Mouse (Mus musculus) limb, embryonic 13.5 days (tissue): ENCODE measurements at regions not wholly inside any gene's neighbourhood (a gene's known extent, or its start where the extent isn't known, plus 50 kb on each side); places are given as distances from the start of the nearest gene placed in this dataset.

Experiments used
- ATAC-seq: fragments of 200-750 bp; cut with Nextera tagmentation; 2 replicates; pipeline ENCODE4 v1.8.0; 2017; ENCODE audit warnings: low read depth, moderate number of reproducible peaks, moderate TSS enrichment; ENCODE audit not compliant: low FRiP score
- H3K27ac ChIP-seq: fragments of 300-500 bp; sonication (generic); 2 replicates; pipeline ENCODE4 v1.5.1; 2015; ENCODE audit warnings: inconsistent platforms, mild to moderate bottlenecking, moderate library complexity
- H3K27me3 ChIP-seq: fragments of 300-500 bp; sonication (generic); 2 replicates; pipeline ENCODE4 v1.6.1; 2015; ENCODE audit warnings: mild to moderate bottlenecking, inconsistent platforms
- H3K36me3 ChIP-seq: fragments of 300-500 bp; sonication (generic); 2 replicates; pipeline ENCODE4 v1.6.1; 2015; ENCODE audit warnings: inconsistent platforms, mild to moderate bottlenecking, moderate library complexity
- H3K4me1 ChIP-seq: fragments of 300-500 bp; sonication (generic); 2 replicates; pipeline ENCODE4 v1.6.1; 2015; ENCODE audit warnings: inconsistent platforms
- H3K4me2 ChIP-seq: fragments of 300-500 bp; sonication (generic); replicated peaks from 2 replicates; pipeline ENCODE4 v1.6.1; 2015; ENCODE audit warnings: inconsistent platforms, mild to moderate bottlenecking, moderate library complexity
- H3K4me3 ChIP-seq: fragments of 300-500 bp; sonication (generic); 2 replicates; pipeline ENCODE4 v1.5.1; 2015; ENCODE audit warnings: moderate library complexity, mild to moderate bottlenecking, inconsistent platforms
- H3K9ac ChIP-seq: fragments of 300-500 bp; sonication (generic); 2 replicates; pipeline ENCODE4 v1.6.1; 2015; ENCODE audit warnings: mild to moderate bottlenecking, inconsistent platforms
- H3K9me3 ChIP-seq: fragments of 300-500 bp; sonication (generic); 2 replicates; pipeline ENCODE4 v1.6.1; 2016; ENCODE audit warnings: inconsistent platforms
- WGBS: fragments of 180-500 bp; shearing (Covaris S2); methylation state at CpG from one replicate; pipeline ENCODE4 v1.1.7; 2015; 5-methylcytosine and 5-hydroxymethylcytosine counted together

- Histone ChIP-seq H3K9me3 (0 out of 2 replicates have a peak, but pooled peaks cover 6% of the 10 kb centered on the region), H3K4me1 (peaks cover 11% of the 10 kb centered on the region), H3K27ac (no peak overlapping the region), H3K4me3 (no peak overlapping the region), H3K36me3 (no peaks in the 10 kb centered on the region), H3K9ac (no peak overlapping the region), H3K4me2 (no peak overlapping the region), H3K27me3 (no peaks in the 10 kb centered on the region)
- 64% methylated on average over 12 of the region's 12 CpGs for WGBS
- 0 out of 2 replicates have a peak, but pooled peaks have one; percentile 24 for ATAC-seq
Observed at GRCm38 (mm10) chr13:58495390-58496073, 92.4 kb upstream of the Hnrnpk start.

DNA sequence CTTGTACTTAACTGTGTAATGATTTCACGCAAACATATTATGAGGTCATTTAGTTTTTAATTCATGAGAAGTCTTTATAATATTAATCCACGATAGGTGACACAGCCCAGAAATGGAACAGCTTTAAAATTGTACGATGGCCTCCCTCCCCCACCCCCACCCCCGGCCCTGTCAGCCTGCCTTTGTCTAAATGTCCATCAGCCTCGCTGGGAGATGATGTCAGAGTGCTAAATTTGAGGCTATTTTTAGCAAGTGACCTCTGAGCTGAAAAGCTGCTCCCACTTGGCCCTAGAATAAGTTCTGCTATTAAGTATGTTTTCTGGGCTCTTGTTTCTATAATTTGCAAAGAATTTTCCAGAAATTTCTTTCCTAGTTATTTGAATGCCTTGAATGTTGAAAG, 91.6 kb upstream of the Hnrnpk start:
- Histone ChIP-seq H3K4me2 (no peak overlapping the region), H3K36me3 (no peaks in the 10 kb centered on the region), H3K27me3 (no peaks in the 10 kb centered on the region), H3K27ac (no peak overlapping the region), H3K4me1 (peaks cover 11% of the 10 kb centered on the region), H3K9me3 (0 out of 2 replicates have a peak, but pooled peaks cover 6% of the 10 kb centered on the region), H3K4me3 (no peak overlapping the region), H3K9ac (no peak overlapping the region)
- ATAC-seq: no peak
- WGBS: 62% methylated on average over 5 of the region's 5 CpGs

DNA sequence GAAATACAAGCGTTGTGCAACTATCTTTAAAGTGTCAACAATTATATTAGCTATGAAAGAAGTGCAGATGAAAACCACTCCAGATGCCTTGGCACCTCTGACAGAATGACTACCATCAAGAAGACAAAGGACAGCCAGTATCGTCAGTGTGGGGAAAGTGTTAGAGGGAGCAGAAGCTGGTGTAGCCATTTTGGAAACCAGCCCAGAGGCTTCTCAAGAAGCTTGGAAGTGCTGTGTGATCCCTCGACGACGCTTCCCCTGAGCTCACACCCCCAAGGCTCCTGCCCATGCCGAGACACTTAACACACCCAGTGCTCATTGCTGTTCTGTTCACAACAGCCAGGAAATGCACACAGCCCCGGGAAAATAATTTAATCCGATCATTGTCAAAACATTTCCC, 87.7 kb upstream of the Hnrnpk start:
- 59% methylated on average over 8 of the region's 8 CpGs for WGBS
- no peaks in the 10 kb centered on the region for H3K27me3 ChIP-seq
- no peak overlapping the region for H3K4me3 ChIP-seq
- H3K9ac ChIP-seq: no peak overlapping the region
- H3K9me3 ChIP-seq: 0 out of 2 replicates have a peak, but pooled peaks cover 6% of the 10 kb centered on the region
- ATAC-seq: no peak
- H3K27ac ChIP-seq: no peak overlapping the region
- H3K36me3 ChIP-seq: no peaks in the 10 kb centered on the region
- no peak overlapping the region for H3K4me2 ChIP-seq
- peaks cover 9% of the 10 kb centered on the region for H3K4me1 ChIP-seq

- no peaks in the 10 kb centered on the region for H3K9me3 ChIP-seq
- no peaks in the 10 kb centered on the region for H3K36me3 ChIP-seq
- H3K27ac ChIP-seq: no peak overlapping the region
- no peak for ATAC-seq
- peaks cover 3% of the 10 kb centered on the region; the same call in 1 of the 2 replicates for H3K4me1 ChIP-seq
- H3K9ac ChIP-seq: no peak overlapping the region
- WGBS: 52% methylated on average over 10 of the region's 10 CpGs
- H3K27me3 ChIP-seq: no peaks in the 10 kb centered on the region
- H3K4me3 ChIP-seq: no peak overlapping the region
- no peak overlapping the region for H3K4me2 ChIP-seq
Observed at GRCm38 (mm10) chr13:58485011-58485410, 81.9 kb upstream of the Hnrnpk start.

DNA sequence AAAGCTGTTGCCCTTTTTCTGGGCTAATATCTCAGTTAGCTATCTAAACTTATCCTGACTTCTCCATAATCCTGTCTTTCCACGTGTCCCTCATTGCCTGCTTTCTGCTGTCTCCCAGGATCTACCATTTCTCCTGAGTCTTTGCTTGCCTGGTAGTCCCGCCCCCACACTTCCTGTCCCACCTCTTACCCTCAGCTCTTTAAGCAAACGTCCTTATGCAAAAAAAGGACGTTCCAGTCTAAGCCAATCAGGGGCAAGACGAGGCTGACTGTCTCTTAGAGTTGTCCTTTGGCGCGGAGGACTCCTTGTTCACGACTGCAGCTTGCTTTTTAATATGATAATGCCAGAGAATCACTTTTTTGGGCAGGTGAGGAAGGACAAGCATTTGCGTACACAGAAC, 79.6 kb upstream of the Hnrnpk start:
- H3K27me3 ChIP-seq: no peaks in the 10 kb centered on the region
- no peak overlapping the region for H3K4me3 ChIP-seq
- H3K9me3 ChIP-seq: no peaks in the 10 kb centered on the region
- no peak for ATAC-seq
- H3K9ac ChIP-seq: no peak overlapping the region
- no peak overlapping the region for H3K27ac ChIP-seq
- 68% methylated on average over 9 of the region's 9 CpGs for WGBS
- peaks cover 3% of the 10 kb centered on the region; the same call in 1 of the 2 replicates for H3K4me1 ChIP-seq
- H3K36me3 ChIP-seq: no peaks in the 10 kb centered on the region
- H3K4me2 ChIP-seq: no peak overlapping the region

DNA sequence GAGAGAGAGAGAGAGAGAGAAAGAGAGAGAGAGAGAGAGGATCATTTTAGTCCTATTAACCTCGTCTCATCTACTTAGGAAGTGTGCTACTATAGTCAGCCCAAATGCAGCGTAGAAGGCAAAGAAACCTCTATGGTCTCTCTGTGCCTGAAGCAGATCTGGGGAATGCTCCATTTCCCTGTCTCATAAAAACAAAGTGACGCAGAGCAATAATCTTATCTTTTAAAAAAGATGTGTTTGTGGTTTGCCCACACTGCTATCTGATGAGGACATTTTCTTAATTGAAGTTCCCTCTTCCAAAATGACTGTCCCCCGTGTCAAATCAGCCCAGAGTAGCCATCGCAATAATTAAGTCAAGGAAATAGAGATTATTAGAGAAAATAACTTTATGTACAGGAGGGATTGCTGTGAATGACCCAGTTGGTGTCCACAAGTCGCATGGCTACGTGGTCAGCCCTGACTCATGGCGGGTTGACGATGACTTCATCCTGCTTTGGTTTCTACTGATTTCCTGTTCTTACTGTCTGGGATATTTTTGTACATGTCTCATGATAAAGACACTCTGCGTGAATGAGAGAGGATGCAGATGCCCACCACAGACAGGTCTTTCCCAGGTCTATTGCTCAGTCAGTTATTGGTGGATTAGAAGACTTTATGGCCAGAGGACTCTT, 77.9 kb upstream of the Hnrnpk start:
- Histone ChIP-seq H3K27me3 (no peaks in the 10 kb centered on the region), H3K4me1 (peaks cover 3% of the 10 kb centered on the region; the same call in 1 of the 2 replicates), H3K9me3 (no peaks in the 10 kb centered on the region), H3K9ac (no peak overlapping the region), H3K27ac (no peak overlapping the region), H3K4me3 (no peak overlapping the region), H3K36me3 (no peaks in the 10 kb centered on the region), H3K4me2 (no peak overlapping the region)
- 84% methylated on average over 10 of the region's 10 CpGs for WGBS
- no peak for ATAC-seq

DNA sequence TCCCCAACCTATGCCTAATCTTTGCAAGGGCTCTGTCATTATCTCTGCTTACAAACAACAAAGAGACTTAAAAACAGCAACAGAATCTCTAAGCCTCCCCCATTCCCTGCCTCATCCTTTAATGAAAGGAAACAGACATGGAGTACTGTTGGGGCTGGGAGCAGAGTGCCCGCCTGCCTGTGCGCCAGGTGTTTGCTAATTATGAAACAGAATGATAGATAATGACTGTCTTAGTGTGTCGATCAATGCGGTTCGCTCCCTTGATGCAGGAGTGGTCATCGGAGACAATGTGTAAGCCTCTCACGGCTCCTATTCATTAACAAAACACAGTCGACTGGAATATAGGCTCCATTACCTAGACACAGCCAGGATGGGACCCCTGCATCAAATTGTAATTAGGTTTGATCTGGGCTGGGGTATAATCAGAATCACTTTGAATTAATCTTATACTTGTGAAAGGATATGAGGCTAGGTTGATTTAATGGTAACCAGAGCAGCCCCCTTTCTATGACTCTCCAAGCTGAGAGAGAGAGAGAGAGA, 77.3 kb upstream of the Hnrnpk start:
- 94% methylated on average over 8 of the region's 8 CpGs for WGBS
- Histone ChIP-seq H3K4me3 (no peak overlapping the region), H3K9ac (no peak overlapping the region), H3K9me3 (no peaks in the 10 kb centered on the region), H3K36me3 (no peaks in the 10 kb centered on the region), H3K27ac (no peak overlapping the region), H3K27me3 (no peaks in the 10 kb centered on the region), H3K4me1 (peaks cover 3% of the 10 kb centered on the region; the same call in 1 of the 2 replicates), H3K4me2 (no peak overlapping the region)
- ATAC-seq: no peak

GRCm38 (mm10) chr13:58478438-58478837, 75.3 kb upstream of the Hnrnpk start:
- Histone ChIP-seq H3K9me3 (no peaks in the 10 kb centered on the region), H3K4me2 (no peak overlapping the region), H3K27ac (no peak overlapping the region), H3K9ac (no peak overlapping the region), H3K4me3 (no peak overlapping the region), H3K4me1 (no peaks in the 10 kb centered on the region), H3K36me3 (no peaks in the 10 kb centered on the region), H3K27me3 (peaks cover under 1% of the 10 kb centered on the region)
- WGBS: 71% methylated on average over 5 of the region's 5 CpGs
- peak; percentile 36; the same call in 1 of the 2 replicates for ATAC-seq

- H3K27ac ChIP-seq: no peak overlapping the region
- H3K9me3 ChIP-seq: no peaks in the 10 kb centered on the region
- no peak overlapping the region for H3K9ac ChIP-seq
- no peaks in the 10 kb centered on the region for H3K36me3 ChIP-seq
- H3K27me3 ChIP-seq: peaks cover 12% of the 10 kb centered on the region
- WGBS: 91% methylated on average over 6 of the region's 6 CpGs
- no peak for ATAC-seq
- no peak overlapping the region for H3K4me2 ChIP-seq
- H3K4me3 ChIP-seq: no peak overlapping the region
- H3K4me1 ChIP-seq: no peaks in the 10 kb centered on the region
Observed at GRCm38 (mm10) chr13:58477253-58477652, 74.1 kb upstream of the Hnrnpk start.

- no peak for ATAC-seq
- Histone ChIP-seq H3K9ac (no peak overlapping the region), H3K4me1 (peaks cover 8% of the 10 kb centered on the region), H3K27ac (no peak overlapping the region), H3K4me2 (no peak overlapping the region), H3K4me3 (no peak overlapping the region), H3K9me3 (no peaks in the 10 kb centered on the region), H3K36me3 (no peaks in the 10 kb centered on the region), H3K27me3 (peaks cover 21% of the 10 kb centered on the region)
- WGBS: 40% methylated on average over 8 of the region's 9 CpGs
Observed at GRCm38 (mm10) chr13:58476033-58476830, 73.1 kb upstream of the Hnrnpk start.

GRCm38 (mm10) chr13:58475495-58475894, 72.4 kb upstream of the Hnrnpk start:
- H3K9ac ChIP-seq: no peak overlapping the region
- no peaks in the 10 kb centered on the region for H3K9me3 ChIP-seq
- 50% methylated on average over 6 of the region's 6 CpGs for WGBS
- no peak overlapping the region for H3K4me2 ChIP-seq
- no peaks in the 10 kb centered on the region for H3K36me3 ChIP-seq
- peak; percentile 54; the same call in 1 of the 2 replicates for ATAC-seq
- no peak overlapping the region for H3K27ac ChIP-seq
- peaks cover 8% of the 10 kb centered on the region for H3K4me1 ChIP-seq
- H3K4me3 ChIP-seq: no peak overlapping the region
- peaks cover 28% of the 10 kb centered on the region for H3K27me3 ChIP-seq

DNA sequence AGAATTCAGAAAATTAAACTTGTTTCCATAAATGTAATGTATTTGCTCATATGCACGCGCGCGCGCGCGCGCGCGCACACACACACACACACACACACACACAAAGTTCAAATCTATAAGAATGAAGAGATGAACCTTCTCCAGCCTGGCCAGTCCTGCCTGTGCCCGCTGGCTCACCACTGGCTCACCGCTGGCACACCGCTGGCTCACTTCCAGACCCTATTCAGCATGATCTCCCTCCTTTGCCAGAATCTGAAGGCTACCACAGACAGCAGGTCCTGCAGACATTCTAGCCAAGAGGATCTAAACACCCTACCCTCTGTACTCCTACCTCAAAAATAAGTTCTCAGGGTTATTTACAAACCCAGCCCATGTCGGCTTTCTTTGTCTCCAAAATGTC, 69.3 kb upstream of the Hnrnpk start:
- no peak for ATAC-seq
- Histone ChIP-seq H3K4me1 (peaks cover 13% of the 10 kb centered on the region), H3K27me3 (peaks cover 38% of the 10 kb centered on the region), H3K9ac (no peak overlapping the region), H3K36me3 (no peaks in the 10 kb centered on the region), H3K27ac (no peak overlapping the region), H3K4me3 (no peak overlapping the region), H3K4me2 (no peak overlapping the region), H3K9me3 (no peaks in the 10 kb centered on the region)
- WGBS: 77% methylated on average over 14 of the region's 14 CpGs
